Mouse (Mus musculus) thymus, postnatal 0 days (tissue): ENCODE results near the gene 4933417A18Rik. TPM values are rescaled to one million over a fixed set of nuclear protein-coding genes. Genes with fewer than 3 reads are reported as not detected.
"Not testable (repeated sequence)": the region's sequence is repeated elsewhere in the genome, so short reads cannot be mapped to it uniquely, and the experiment has no call there.

Experiments
- DNase-seq: peaks from one replicate; pipeline ENCODE4 v3.0.0-alpha.2; 2015; ENCODE audit warnings: low spot score
- polyA plus RNA-seq: library from polyadenylated mRNA; unstranded; fragments of >200 nt; fragmentation: Nextera tagmentation; extraction: Ambion mirVana; gene quantifications from 2 replicates; pipeline ENCODE4 v1.2.1, GENCODE M21; 2015

The 4933417A18Rik gene
- polyA plus RNA-seq = not detected in 2 replicates

- DNase-seq = no peak
Measured at GRCm38 (mm10) chr13:34924210-34924609, at the start of gene 4933417A18Rik, which contains the start of gene Fam217a. Gene 4933417A18Rik (plus strand): TSS chr13:34924409. Gene Fam217a (minus strand): TSS chr13:34924310.

- not testable (repeated sequence) for DNase-seq
Measured at GRCm38 (mm10) chr13:34874736-34875135, 49.5 kb upstream of the 4933417A18Rik start.

GRCm38 (mm10) chr13:34875166-34875710 is 49.0 kb upstream of the 4933417A18Rik start, which contains the start of gene Prpf4b:
Gene Prpf4b (plus strand): TSS chr13:34875302.
- DNase-seq = peak; percentile 94

- DNase-seq = no peak
Measured at GRCm38 (mm10) chr13:34875741-34876445, 48.3 kb upstream of the 4933417A18Rik start.

- no peak for DNase-seq
Measured at GRCm38 (mm10) chr13:34876481-34876880, 47.7 kb upstream of the 4933417A18Rik start.

GRCm38 (mm10) chr13:34892871-34893270 is 31.3 kb upstream of the 4933417A18Rik start:
- no peak for DNase-seq

GRCm38 (mm10) chr13:34914614-34915013 is 9.6 kb upstream of the 4933417A18Rik start:
- DNase-seq = peak; percentile 61

GRCm38 (mm10) chr13:34916520-34917167 is 7.6 kb upstream of the 4933417A18Rik start:
- DNase-seq = no peak

GRCm38 (mm10) chr13:34934931-34935644 is 10.9 kb downstream of the 4933417A18Rik start:
- DNase-seq = no peak

GRCm38 (mm10) chr13:34942370-34942769 is 18.2 kb downstream of the 4933417A18Rik start:
- DNase-seq = no peak

- not testable (repeated sequence) for DNase-seq
Measured at GRCm38 (mm10) chr13:34951437-34951836, 27.2 kb downstream of the 4933417A18Rik start.

GRCm38 (mm10) chr13:34956901-34957300 is 32.7 kb downstream of the 4933417A18Rik start:
- DNase-seq = peak; percentile 83

- DNase-seq = not testable (repeated sequence)
Measured at GRCm38 (mm10) chr13:34958158-34958557, 33.9 kb downstream of the 4933417A18Rik start.

GRCm38 (mm10) chr13:34960996-34961770 is 37.0 kb downstream of the 4933417A18Rik start:
- DNase-seq = no peak

GRCm38 (mm10) chr13:34963511-34964397 is 39.5 kb downstream of the 4933417A18Rik start, which contains the start of gene Eci3:
Gene Eci3 (minus strand): TSS chr13:34963810.
- no peak for DNase-seq

- no peak for DNase-seq
Measured at GRCm38 (mm10) chr13:34964419-34964818, 40.2 kb downstream of the 4933417A18Rik start.

GRCm38 (mm10) chr13:34964866-34965265 is 40.7 kb downstream of the 4933417A18Rik start:
- DNase-seq = no peak

- DNase-seq = not testable (repeated sequence)
Measured at GRCm38 (mm10) chr13:34965647-34966046, 41.4 kb downstream of the 4933417A18Rik start.

- DNase-seq = not testable (repeated sequence)
Measured at GRCm38 (mm10) chr13:34972456-34972855, 48.2 kb downstream of the 4933417A18Rik start.
